Mouse (Mus musculus) lung, embryonic 16.5 days (tissue): Measurements from ENCODE around the gene Rnf220. TPM values are rescaled to one million over a fixed set of nuclear protein-coding genes. Genes with fewer than 3 reads are reported as not detected.

Experiments
- ATAC-seq: fragments of 200-750 bp; cut with Nextera tagmentation; 2 replicates; pipeline ENCODE4 v1.8.0; 2017; ENCODE audit warnings: low read depth, mild to moderate bottlenecking, moderate library complexity
- H3K27ac ChIP-seq: fragments of 300-500 bp; sonication (generic); 2 replicates; pipeline ENCODE4 v1.5.1; 2014; ENCODE audit warnings: mild to moderate bottlenecking, control low read depth, low read length
- H3K27me3 ChIP-seq: fragments of 300-500 bp; sonication (generic); 2 replicates; pipeline ENCODE4 v1.6.1; 2014; ENCODE audit warnings: low read depth, low read length, mixed read lengths; ENCODE audit not compliant: control insufficient read depth, insufficient read depth
- H3K36me3 ChIP-seq: fragments of 300-500 bp; sonication (generic); 2 replicates; pipeline ENCODE4 v1.6.1; 2014; ENCODE audit warnings: low read length; ENCODE audit not compliant: control insufficient read depth, insufficient read depth
- H3K4me1 ChIP-seq: fragments of 300-500 bp; sonication (generic); replicated peaks from 2 replicates; pipeline ENCODE4 v1.6.1; 2014; ENCODE audit warnings: low read length, mixed read lengths; ENCODE audit not compliant: control insufficient read depth, insufficient read depth
- H3K4me2 ChIP-seq: fragments of 300-500 bp; sonication (generic); 2 replicates; pipeline ENCODE4 v1.6.1; 2014; ENCODE audit warnings: low read depth, low read length, control low read depth
- H3K4me3 ChIP-seq: fragments of 300-500 bp; sonication (generic); 2 replicates; pipeline ENCODE4 v1.5.1; 2014; ENCODE audit warnings: mild to moderate bottlenecking, low read length, control low read depth
- H3K9ac ChIP-seq: fragments of 300-500 bp; sonication (generic); 2 replicates; pipeline ENCODE4 v1.6.1; 2014; ENCODE audit warnings: low read length, control low read depth
- H3K9me3 ChIP-seq: fragments of 300-500 bp; sonication (generic); 2 replicates; pipeline ENCODE4 v1.6.1; 2016; ENCODE audit warnings: low read length; ENCODE audit not compliant: control insufficient read depth
- WGBS: fragments of 180-500 bp; shearing (Covaris S2); extraction: QIAGEN DNeasy Blood & Tissue Kit; methylation state at CpG from one replicate; pipeline ENCODE4 v1.1.7; 2014; 5-methylcytosine and 5-hydroxymethylcytosine counted together
- polyA plus RNA-seq: library from polyadenylated mRNA; unstranded; fragments of >200 nt; fragmentation: Nextera tagmentation; extraction: Ambion mirVana; gene quantifications from 2 replicates; pipeline ENCODE4 v1.2.1, GENCODE M21; 2015

Rnf220 gene
- polyA plus RNA-seq, 1 experiment from 2014 or later = 61.5 TPM

DNA sequence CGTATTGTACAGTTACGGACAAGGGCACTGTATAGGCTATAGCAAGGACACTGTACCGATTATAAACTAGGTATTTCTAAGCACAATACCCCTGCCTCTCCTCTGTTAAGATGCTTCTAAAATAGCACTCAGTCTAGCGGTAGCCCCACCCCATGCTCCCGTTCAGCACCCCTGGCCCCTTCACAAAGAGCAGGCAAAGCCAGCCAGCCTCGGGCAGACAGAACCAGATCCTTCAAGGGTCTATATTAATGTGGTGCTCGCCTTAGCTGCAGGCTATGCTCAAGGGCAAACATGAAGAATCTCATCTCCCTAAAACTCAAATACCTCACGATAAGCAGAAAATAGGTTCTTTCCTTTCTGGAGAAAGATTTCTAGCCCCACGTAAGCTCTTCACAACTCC, 67.2 kb downstream of the Rnf220 start:
- Histone ChIP-seq H3K27me3 (no peaks in the 10 kb centered on the region), H3K4me1 (no peaks in the 10 kb centered on the region), H3K9ac (no peak overlapping the region), H3K9me3 (no peaks in the 10 kb centered on the region), H3K36me3 (no peaks in the 10 kb centered on the region), H3K4me3 (no peak overlapping the region), H3K4me2 (no peak overlapping the region), H3K27ac (no peak overlapping the region)
- no peak for ATAC-seq
- WGBS = 72% methylated on average over 9 of the region's 9 CpGs

DNA sequence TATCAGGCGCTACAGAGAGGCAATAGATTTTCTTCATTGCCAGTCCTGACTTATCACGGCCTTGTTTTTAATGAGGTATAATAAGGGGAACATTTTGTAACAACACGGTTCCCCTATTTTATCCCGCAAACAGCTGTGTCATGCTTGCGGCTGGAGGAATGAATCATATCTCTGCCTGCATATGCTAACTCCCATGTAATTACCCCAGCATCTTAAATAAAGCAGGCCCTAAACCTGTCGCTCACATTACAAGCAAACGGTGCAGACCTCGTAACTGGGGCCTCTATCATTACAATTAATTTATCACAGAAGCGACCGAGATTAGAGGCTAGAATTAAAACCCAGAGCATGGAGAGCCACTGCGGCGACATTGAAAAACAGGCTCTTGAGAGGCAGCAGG, 69.3 kb downstream of the Rnf220 start:
- no peaks in the 10 kb centered on the region for H3K9me3 ChIP-seq
- 48% methylated on average over 12 of the region's 12 CpGs for WGBS
- H3K4me3 ChIP-seq = no peak overlapping the region
- H3K9ac ChIP-seq = no peak overlapping the region
- H3K4me2 ChIP-seq = no peak overlapping the region
- H3K27me3 ChIP-seq = no peaks in the 10 kb centered on the region
- H3K36me3 ChIP-seq = no peaks in the 10 kb centered on the region
- no peaks in the 10 kb centered on the region for H3K4me1 ChIP-seq
- no peak overlapping the region for H3K27ac ChIP-seq
- no peak for ATAC-seq

DNA sequence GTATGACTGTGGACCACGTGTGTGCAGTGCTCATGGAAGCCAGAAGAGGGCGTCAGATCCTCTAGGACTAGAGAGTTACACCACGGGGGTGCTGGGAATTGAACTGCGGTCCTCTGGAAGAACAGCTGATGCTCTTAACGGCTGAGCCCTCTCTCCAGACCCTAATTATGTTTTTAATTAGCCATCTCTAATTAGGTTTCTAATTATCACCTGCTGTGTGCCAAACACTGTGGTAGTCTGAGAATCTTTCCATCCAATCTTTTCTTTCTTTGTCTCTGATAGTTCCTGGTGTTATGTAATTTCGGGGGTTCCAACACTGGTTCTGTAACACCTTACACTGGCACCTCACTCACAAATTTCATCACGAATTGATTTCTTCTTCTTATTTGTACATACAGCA, 75.8 kb downstream of the Rnf220 start:
- Histone ChIP-seq H3K4me2 (no peak overlapping the region), H3K4me1 (no peaks in the 10 kb centered on the region), H3K4me3 (no peak overlapping the region), H3K9me3 (0 out of 2 replicates have a peak, but pooled peaks cover 3% of the 10 kb centered on the region), H3K36me3 (no peaks in the 10 kb centered on the region), H3K9ac (no peak overlapping the region), H3K27ac (no peak overlapping the region), H3K27me3 (no peaks in the 10 kb centered on the region)
- WGBS = 85% methylated on average over 7 of the region's 7 CpGs
- ATAC-seq = no peak

DNA sequence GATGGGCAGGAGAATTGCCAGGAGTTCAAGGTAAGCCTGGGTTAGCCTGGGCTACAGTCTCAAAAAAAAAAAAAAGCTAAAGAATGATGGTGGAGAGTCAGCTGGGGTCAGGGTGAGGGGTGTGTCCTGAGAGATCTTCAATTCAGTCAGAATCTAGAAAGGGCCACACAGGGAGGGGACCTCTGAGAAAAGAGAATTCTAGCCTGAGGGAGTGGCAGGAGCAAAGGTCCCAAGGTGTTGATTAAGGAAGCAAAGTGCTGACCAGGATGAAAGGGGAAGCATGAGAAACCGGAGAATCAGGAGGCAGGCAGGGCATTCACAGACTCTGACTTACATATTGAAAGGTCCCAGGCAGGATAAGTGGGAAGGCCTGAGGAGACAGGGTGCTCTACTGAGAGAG, 80.0 kb downstream of the Rnf220 start:
- Histone ChIP-seq H3K9ac (no peak overlapping the region), H3K27ac (no peak overlapping the region), H3K9me3 (0 out of 2 replicates have a peak, but pooled peaks cover 3% of the 10 kb centered on the region), H3K4me3 (no peak overlapping the region), H3K4me2 (no peak overlapping the region), H3K36me3 (no peaks in the 10 kb centered on the region), H3K27me3 (no peaks in the 10 kb centered on the region), H3K4me1 (0 out of 2 replicates have a peak, but pooled peaks cover 2% of the 10 kb centered on the region)
- no peak for ATAC-seq
- 50% methylated on average over 1 of the region's 1 CpGs for WGBS

DNA sequence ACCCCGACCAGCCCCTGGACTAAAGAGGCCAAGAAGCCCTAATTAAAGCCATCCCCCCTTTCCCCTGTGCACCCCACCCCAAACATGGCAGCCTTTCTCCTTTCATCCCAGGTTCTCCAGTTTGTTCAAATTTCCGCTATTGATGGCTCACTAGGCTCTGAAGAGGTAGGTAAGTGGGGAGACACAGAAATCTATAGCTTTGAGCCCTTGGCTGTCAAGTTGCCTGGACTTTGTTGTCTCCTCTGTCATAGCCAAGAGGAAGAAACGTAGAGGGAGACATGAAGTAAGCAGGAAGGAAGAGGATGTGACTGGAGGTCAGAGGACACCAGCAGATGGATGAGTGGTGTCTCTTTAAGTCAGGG, 86.8 kb downstream of the Rnf220 start:
- Histone ChIP-seq H3K36me3 (no peaks in the 10 kb centered on the region), H3K27ac (no peak overlapping the region), H3K9me3 (no peaks in the 10 kb centered on the region), H3K4me2 (no peak overlapping the region), H3K4me1 (0 out of 2 replicates have a peak, but pooled peaks cover 2% of the 10 kb centered on the region), H3K9ac (no peak overlapping the region), H3K4me3 (no peak overlapping the region), H3K27me3 (no peaks in the 10 kb centered on the region)
- 31% methylated on average over 3 of the region's 3 CpGs for WGBS
- ATAC-seq = no peak

DNA sequence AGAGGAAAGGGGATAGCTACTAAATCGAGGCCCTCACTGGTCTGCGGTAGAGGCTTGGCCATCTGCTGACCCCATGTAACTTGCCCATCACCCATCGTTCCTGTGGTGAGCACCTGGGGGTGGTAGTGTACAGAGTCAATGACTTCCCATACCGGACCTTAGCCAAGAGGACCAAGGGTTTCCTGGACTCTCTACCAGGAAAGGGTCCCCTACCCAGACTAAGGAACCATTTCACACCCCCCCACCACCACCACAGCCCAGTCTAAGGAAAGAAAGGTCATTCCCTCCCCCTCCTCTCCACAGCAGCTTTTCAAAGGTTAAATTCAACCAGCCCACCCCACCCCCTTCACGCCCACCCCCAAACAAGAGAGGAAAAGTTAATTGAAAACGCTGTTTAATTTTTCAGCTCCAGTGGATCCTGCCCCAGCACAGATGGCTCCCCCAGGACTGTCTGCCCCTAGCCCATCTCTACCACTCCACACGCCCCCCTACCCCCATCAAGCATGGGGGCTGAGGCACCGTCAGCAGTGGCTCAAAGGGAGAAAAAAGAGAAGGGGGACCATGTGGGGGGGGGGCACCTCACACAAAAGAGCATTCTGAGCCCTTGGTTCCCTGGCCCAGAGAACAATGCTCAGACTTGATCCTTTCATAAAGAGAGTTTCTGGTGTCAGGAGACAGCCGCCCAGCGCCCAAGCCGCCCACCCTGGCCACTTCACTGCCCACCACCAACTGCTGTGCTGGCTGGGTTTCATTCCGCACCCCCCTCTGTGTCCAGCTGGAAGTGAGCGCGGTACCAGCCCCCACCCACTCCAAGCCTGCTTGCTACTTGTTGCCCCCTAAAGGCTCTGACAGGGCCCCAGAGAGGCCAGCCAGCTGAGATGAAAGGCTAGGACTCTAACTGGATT, 87.5 kb downstream of the Rnf220 start:
- Histone ChIP-seq H3K36me3 (no peaks in the 10 kb centered on the region), H3K4me1 (0 out of 2 replicates have a peak, but pooled peaks cover 2% of the 10 kb centered on the region), H3K27ac (no peak overlapping the region), H3K9me3 (no peaks in the 10 kb centered on the region), H3K4me3 (no peak overlapping the region), H3K4me2 (no peak overlapping the region), H3K27me3 (no peaks in the 10 kb centered on the region), H3K9ac (no peak overlapping the region)
- WGBS = 59% methylated on average over 14 of the region's 14 CpGs
- ATAC-seq = no peak

DNA sequence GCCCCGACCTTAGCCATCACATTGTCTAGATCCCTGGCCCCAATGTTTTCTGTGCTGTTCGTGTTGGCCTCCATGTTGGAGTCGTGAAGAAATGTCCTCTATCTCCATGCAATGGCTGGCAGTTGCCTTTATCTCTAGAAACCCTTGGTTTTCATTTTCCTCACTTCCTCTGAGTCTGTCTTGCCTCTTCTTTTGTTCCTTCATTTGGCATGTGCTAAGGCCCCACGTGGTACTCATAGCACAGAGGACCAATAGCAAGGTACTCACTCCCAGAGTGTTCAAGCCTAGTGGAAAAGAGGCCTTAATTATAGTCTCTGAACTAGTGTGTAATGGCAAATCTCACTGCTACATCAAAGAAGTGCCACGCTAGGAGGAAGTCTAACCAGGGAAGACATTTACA, 88.9 kb downstream of the Rnf220 start:
- H3K9me3 ChIP-seq = no peaks in the 10 kb centered on the region
- no peak overlapping the region for H3K27ac ChIP-seq
- no peak for ATAC-seq
- H3K4me1 ChIP-seq = peaks cover 2% of the 10 kb centered on the region; the same call in 1 of the 2 replicates
- H3K36me3 ChIP-seq = no peaks in the 10 kb centered on the region
- no peak overlapping the region for H3K9ac ChIP-seq
- no peaks in the 10 kb centered on the region for H3K27me3 ChIP-seq
- no peak overlapping the region for H3K4me2 ChIP-seq
- WGBS = 81% methylated on average over 5 of the region's 5 CpGs
- no peak overlapping the region for H3K4me3 ChIP-seq

DNA sequence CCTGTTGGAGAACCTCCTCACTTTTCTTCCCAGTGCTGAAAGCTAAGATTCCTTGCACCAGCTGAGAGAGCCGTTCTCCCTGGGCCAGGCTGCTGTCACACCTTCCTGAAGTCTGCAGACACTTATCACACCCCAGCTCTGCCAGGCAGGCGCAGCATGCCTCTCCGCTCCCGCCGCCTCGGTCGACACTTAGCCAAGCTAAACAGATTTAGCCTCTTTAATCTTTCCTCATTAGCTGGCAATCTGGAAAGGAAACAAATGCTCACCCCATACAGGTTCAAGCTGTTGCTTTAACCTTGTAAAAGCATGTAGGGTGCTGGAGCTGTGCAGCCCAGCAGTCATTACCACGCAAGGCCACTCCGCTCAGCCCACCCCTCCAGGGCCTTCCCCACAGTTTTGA, 90.9 kb downstream of the Rnf220 start:
- peaks cover 2% of the 10 kb centered on the region; the same call in 1 of the 2 replicates for H3K4me1 ChIP-seq
- no peaks in the 10 kb centered on the region for H3K27me3 ChIP-seq
- WGBS = 42% methylated on average over 9 of the region's 9 CpGs
- no peak overlapping the region for H3K9ac ChIP-seq
- ATAC-seq = no peak
- H3K4me3 ChIP-seq = no peak overlapping the region
- no peak overlapping the region for H3K4me2 ChIP-seq
- H3K9me3 ChIP-seq = no peaks in the 10 kb centered on the region
- H3K36me3 ChIP-seq = no peaks in the 10 kb centered on the region
- no peak overlapping the region for H3K27ac ChIP-seq

DNA sequence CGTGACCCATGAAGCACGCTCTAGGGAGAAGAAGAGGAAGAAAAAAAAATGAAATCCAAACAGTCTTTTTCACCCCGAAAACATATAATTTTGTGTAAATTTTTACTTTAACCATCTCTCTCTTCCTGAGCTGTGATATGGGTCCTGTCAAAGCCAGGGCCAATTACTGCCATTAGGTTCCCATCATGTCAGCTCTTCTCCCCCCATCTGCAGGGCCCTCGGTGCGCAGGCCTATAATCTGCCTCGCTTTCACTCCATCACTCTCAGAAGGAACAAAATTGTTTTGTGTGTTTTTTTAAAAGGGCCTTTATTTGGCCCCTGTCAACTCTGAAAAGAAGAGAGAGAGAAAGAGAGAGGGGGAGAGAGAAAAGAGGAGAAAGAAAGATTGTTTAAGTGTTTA, 91.6 kb downstream of the Rnf220 start:
- Histone ChIP-seq H3K4me2 (no peak overlapping the region), H3K27ac (no peak overlapping the region), H3K9ac (no peak overlapping the region), H3K4me1 (peaks cover 2% of the 10 kb centered on the region; the same call in 1 of the 2 replicates), H3K4me3 (no peak overlapping the region), H3K27me3 (no peaks in the 10 kb centered on the region), H3K9me3 (no peaks in the 10 kb centered on the region), H3K36me3 (no peaks in the 10 kb centered on the region)
- whole genome bisulfite sequencing = 72% methylated on average over 6 of the region's 6 CpGs
- no peak for ATAC-seq
